Mouse (Mus musculus): ENCODE measurements around the gene 1700010B08Rik. TPM values are rescaled to one million over a fixed set of nuclear protein-coding genes. Genes with fewer than 3 reads are reported as not detected.
"Not testable (repeated sequence)": the region's sequence is repeated elsewhere in the genome, so short reads cannot be mapped to it uniquely, and the experiment has no call there.

The 1700010B08Rik gene
- polyA plus RNA-seq (2014; fragmentation: Nextera tagmentation; extraction: Ambion mirVana) = not detected in 2 replicates

GRCm38 (mm10) chr2:173719115-173719514, at the start of gene 1700010B08Rik:
TSS of gene 1700010B08Rik (plus strand) at chr2:173719415.
- not testable (repeated sequence) for H3K9me3 ChIP-seq (ENCODE audit: control insufficient read depth, low read length); H3K9ac ChIP-seq (replicated peaks; ENCODE audit: low read length)
- 91% methylated on average over 6 of the region's 7 CpGs for WGBS

GRCm38 (mm10) chr2:173672328-173672896, 46.8 kb upstream of the 1700010B08Rik start:
- no peaks in the 10 kb centered on the region; the same call in 1 of the 2 replicates for H3K36me3 ChIP-seq (ENCODE audit: control insufficient read depth, insufficient read depth, low read length)
- 61% methylated on average over 2 of the region's 2 CpGs for whole genome bisulfite sequencing
- H3K9me3 ChIP-seq (ENCODE audit: control insufficient read depth, low read length) = no peaks in the 10 kb centered on the region
- no peaks in the 10 kb centered on the region for H3K27me3 ChIP-seq (ENCODE audit: control insufficient read depth, insufficient read depth, low read length)
- H3K4me1 ChIP-seq (ENCODE audit: control insufficient read depth, insufficient read depth, low read length) = no peaks in the 10 kb centered on the region
- H3K27ac ChIP-seq (replicated peaks; ENCODE audit: low read depth, low read length) = no peak overlapping the region
- no peak overlapping the region for H3K9ac ChIP-seq (replicated peaks; ENCODE audit: low read length)
- ATAC-seq (ENCODE audit: low FRiP score, low TSS enrichment) = no peak
- DNase-seq = no peak
- H3K4me2 ChIP-seq (ENCODE audit: low read length) = no peak overlapping the region
- no peak overlapping the region for H3K4me3 ChIP-seq (replicated peaks; ENCODE audit: low read depth, low read length)

More at GRCm38 (mm10) chr2:173719115-173719514, at the start of gene 1700010B08Rik:
- H3K36me3 ChIP-seq (ENCODE audit: control insufficient read depth, insufficient read depth, low read length); H3K4me3 ChIP-seq (replicated peaks; ENCODE audit: low read depth, low read length); H3K4me1 ChIP-seq (ENCODE audit: control insufficient read depth, insufficient read depth, low read length); ATAC-seq (ENCODE audit: low FRiP score, low TSS enrichment); H3K27ac ChIP-seq (replicated peaks; ENCODE audit: low read depth, low read length); DNase-seq; H3K4me2 ChIP-seq (ENCODE audit: low read length); H3K27me3 ChIP-seq (ENCODE audit: control insufficient read depth, insufficient read depth, low read length): not testable (repeated sequence)

- Histone ChIP-seq H3K27me3 (ENCODE audit: control insufficient read depth, insufficient read depth, low read length) (no peaks in the 10 kb centered on the region), H3K9me3 (ENCODE audit: control insufficient read depth, low read length) (no peaks in the 10 kb centered on the region), H3K9ac (replicated peaks; ENCODE audit: low read length) (no peak overlapping the region), H3K27ac (replicated peaks; ENCODE audit: low read depth, low read length) (no peak overlapping the region), H3K36me3 (ENCODE audit: control insufficient read depth, insufficient read depth, low read length) (no peaks in the 10 kb centered on the region), H3K4me1 (ENCODE audit: control insufficient read depth, insufficient read depth, low read length) (no peaks in the 10 kb centered on the region), H3K4me3 (replicated peaks; ENCODE audit: low read depth, low read length) (no peak overlapping the region), H3K4me2 (ENCODE audit: low read length) (no peak overlapping the region)
- ATAC-seq (ENCODE audit: low FRiP score, low TSS enrichment) = no peak
- WGBS = 98% methylated on average over 1 of the region's 1 CpGs
- no peak for DNase-seq
Observed at GRCm38 (mm10) chr2:173673469-173673868, 45.7 kb upstream of the 1700010B08Rik start.

- H3K9me3 ChIP-seq (ENCODE audit: control insufficient read depth, low read length) = no peaks in the 10 kb centered on the region
- H3K36me3 ChIP-seq (ENCODE audit: control insufficient read depth, insufficient read depth, low read length) = no peaks in the 10 kb centered on the region
- no peak overlapping the region for H3K27ac ChIP-seq (replicated peaks; ENCODE audit: low read depth, low read length)
- no peaks in the 10 kb centered on the region for H3K27me3 ChIP-seq (ENCODE audit: control insufficient read depth, insufficient read depth, low read length)
- no peak for ATAC-seq (ENCODE audit: low FRiP score, low TSS enrichment)
- H3K4me1 ChIP-seq (ENCODE audit: control insufficient read depth, insufficient read depth, low read length) = no peaks in the 10 kb centered on the region
- DNase-seq = no peak
- no peak overlapping the region for H3K9ac ChIP-seq (replicated peaks; ENCODE audit: low read length)
- no peak overlapping the region for H3K4me3 ChIP-seq (replicated peaks; ENCODE audit: low read depth, low read length)
- 88% methylated on average over 2 of the region's 2 CpGs for WGBS
- H3K4me2 ChIP-seq (ENCODE audit: low read length) = no peak overlapping the region
Observed at GRCm38 (mm10) chr2:173678593-173678992, 40.6 kb upstream of the 1700010B08Rik start.

- Histone ChIP-seq H3K27ac (replicated peaks; ENCODE audit: low read depth, low read length) (no peak overlapping the region), H3K4me1 (ENCODE audit: control insufficient read depth, insufficient read depth, low read length) (no peaks in the 10 kb centered on the region), H3K9ac (replicated peaks; ENCODE audit: low read length) (no peak overlapping the region), H3K4me3 (replicated peaks; ENCODE audit: low read depth, low read length) (no peak overlapping the region), H3K27me3 (ENCODE audit: control insufficient read depth, insufficient read depth, low read length) (no peaks in the 10 kb centered on the region), H3K4me2 (ENCODE audit: low read length) (no peak overlapping the region), H3K9me3 (ENCODE audit: control insufficient read depth, low read length) (no peaks in the 10 kb centered on the region), H3K36me3 (ENCODE audit: control insufficient read depth, insufficient read depth, low read length) (no peaks in the 10 kb centered on the region)
- DNase-seq (no peak), ATAC-seq (ENCODE audit: low FRiP score, low TSS enrichment) (no peak)
- 81% methylated on average over 3 of the region's 3 CpGs for WGBS
Observed at GRCm38 (mm10) chr2:173679217-173679616, 40.0 kb upstream of the 1700010B08Rik start.

GRCm38 (mm10) chr2:173680153-173680552, 39.1 kb upstream of the 1700010B08Rik start:
- Histone ChIP-seq H3K4me1 (ENCODE audit: control insufficient read depth, insufficient read depth, low read length) (no peaks in the 10 kb centered on the region), H3K4me2 (ENCODE audit: low read length) (no peak overlapping the region), H3K9me3 (ENCODE audit: control insufficient read depth, low read length) (no peaks in the 10 kb centered on the region), H3K27me3 (ENCODE audit: control insufficient read depth, insufficient read depth, low read length) (no peaks in the 10 kb centered on the region), H3K36me3 (ENCODE audit: control insufficient read depth, insufficient read depth, low read length) (no peaks in the 10 kb centered on the region), H3K4me3 (replicated peaks; ENCODE audit: low read depth, low read length) (no peak overlapping the region), H3K27ac (replicated peaks; ENCODE audit: low read depth, low read length) (no peak overlapping the region), H3K9ac (replicated peaks; ENCODE audit: low read length) (no peak overlapping the region)
- ATAC-seq (ENCODE audit: low FRiP score, low TSS enrichment) (no peak), DNase-seq (no peak)
- 75% methylated on average over 1 of the region's 1 CpGs for WGBS

- H3K4me3 ChIP-seq (replicated peaks; ENCODE audit: low read depth, low read length) = no peak overlapping the region
- DNase-seq = no peak
- H3K4me2 ChIP-seq (ENCODE audit: low read length) = no peak overlapping the region
- 56% methylated on average over 10 of the region's 10 CpGs for WGBS
- H3K36me3 ChIP-seq (ENCODE audit: control insufficient read depth, insufficient read depth, low read length) = no peaks in the 10 kb centered on the region
- H3K27me3 ChIP-seq (ENCODE audit: control insufficient read depth, insufficient read depth, low read length) = no peaks in the 10 kb centered on the region
- no peak for ATAC-seq (ENCODE audit: low FRiP score, low TSS enrichment)
- no peak overlapping the region for H3K27ac ChIP-seq (replicated peaks; ENCODE audit: low read depth, low read length)
- no peaks in the 10 kb centered on the region for H3K4me1 ChIP-seq (ENCODE audit: control insufficient read depth, insufficient read depth, low read length)
- H3K9me3 ChIP-seq (ENCODE audit: control insufficient read depth, low read length) = no peaks in the 10 kb centered on the region
- H3K9ac ChIP-seq (replicated peaks; ENCODE audit: low read length) = no peak overlapping the region
Observed at GRCm38 (mm10) chr2:173682773-173683172, 36.4 kb upstream of the 1700010B08Rik start.

GRCm38 (mm10) chr2:173685781-173686361, 33.3 kb upstream of the 1700010B08Rik start:
- DNase-seq = no peak
- Histone ChIP-seq H3K27me3 (ENCODE audit: control insufficient read depth, insufficient read depth, low read length) (no peaks in the 10 kb centered on the region), H3K9me3 (ENCODE audit: control insufficient read depth, low read length) (no peaks in the 10 kb centered on the region), H3K27ac (replicated peaks; ENCODE audit: low read depth, low read length) (no peak overlapping the region), H3K4me2 (ENCODE audit: low read length) (no peak overlapping the region), H3K36me3 (ENCODE audit: control insufficient read depth, insufficient read depth, low read length) (peaks cover 10% of the 10 kb centered on the region), H3K4me1 (ENCODE audit: control insufficient read depth, insufficient read depth, low read length) (no peaks in the 10 kb centered on the region), H3K4me3 (replicated peaks; ENCODE audit: low read depth, low read length) (no peak overlapping the region), H3K9ac (replicated peaks; ENCODE audit: low read length) (no peak overlapping the region)
- no peak for ATAC-seq (ENCODE audit: low FRiP score, low TSS enrichment)
- 95% methylated on average over 3 of the region's 3 CpGs for WGBS

- ATAC-seq (ENCODE audit: low FRiP score, low TSS enrichment) = no peak
- H3K27me3 ChIP-seq (ENCODE audit: control insufficient read depth, insufficient read depth, low read length) = no peaks in the 10 kb centered on the region
- 81% methylated on average over 5 of the region's 5 CpGs for WGBS
- H3K4me2 ChIP-seq (ENCODE audit: low read length) = no peak overlapping the region
- peaks cover 10% of the 10 kb centered on the region for H3K36me3 ChIP-seq (ENCODE audit: control insufficient read depth, insufficient read depth, low read length)
- DNase-seq = no peak
- no peak overlapping the region for H3K27ac ChIP-seq (replicated peaks; ENCODE audit: low read depth, low read length)
- no peak overlapping the region for H3K9ac ChIP-seq (replicated peaks; ENCODE audit: low read length)
- H3K9me3 ChIP-seq (ENCODE audit: control insufficient read depth, low read length) = no peaks in the 10 kb centered on the region
- H3K4me3 ChIP-seq (replicated peaks; ENCODE audit: low read depth, low read length) = no peak overlapping the region
- no peaks in the 10 kb centered on the region for H3K4me1 ChIP-seq (ENCODE audit: control insufficient read depth, insufficient read depth, low read length)
Observed at GRCm38 (mm10) chr2:173687363-173687762, 31.9 kb upstream of the 1700010B08Rik start.
